Mouse (Mus musculus) MEL (cell line): ENCODE results near the gene Rpl37. TPM values are rescaled to one million over a fixed set of nuclear protein-coding genes. Genes with fewer than 3 reads are reported as not detected.

Experiments used
- DNase-seq: peaks from one replicate; pipeline ENCODE4 v3.0.0; 2011; ENCODE audit warnings: low read depth, low spot score
- H3K27ac ChIP-seq: 2 replicates; pipeline ENCODE4 v1.5.1; 2012; ENCODE audit warnings: low read depth, mild to moderate bottlenecking, control low read depth, low read length, moderate library complexity; ENCODE audit not compliant: control insufficient read depth
- H3K27me3 ChIP-seq, 2 experiments: fragments of 150-350 bp in 1 of 2; sonication (generic) in 1 of 2; 2 replicates each; pipeline ENCODE4 v1.6.1; 2012; ENCODE audit warnings: low read length in 2 of 2, mild to moderate bottlenecking in 2 of 2, improper control_type of control experiment in 1 of 2, moderate library complexity in 1 of 2; ENCODE audit not compliant: insufficient read depth in 2 of 2, control insufficient read depth in 1 of 2
- H3K36me3 ChIP-seq, 2 experiments: 2 replicates each; pipeline ENCODE4 v1.6.1; 2012 to 2014; ENCODE audit warnings: low read length in 2 of 2, improper control_type of control experiment in 1 of 2, inconsistent platforms in 1 of 2, mild to moderate bottlenecking in 1 of 2; ENCODE audit not compliant: insufficient read depth in 2 of 2, control insufficient read depth in 1 of 2
- H3K4me1 ChIP-seq, 2 experiments: fragments of 150-350 bp in 1 of 2; sonication (generic) in 1 of 2; 2 replicates each; pipeline ENCODE4 v1.6.1; 2012; ENCODE audit warnings: low read length in 2 of 2, improper control_type of control experiment in 1 of 2, mild to moderate bottlenecking in 1 of 2; ENCODE audit not compliant: insufficient read depth in 2 of 2, control insufficient read depth in 1 of 2
- H3K4me3 ChIP-seq, 2 experiments: fragments of 150-350 bp in 1 of 2; sonication (generic) in 1 of 2; 2 replicates each; pipeline ENCODE4 v1.5.1; 2012; ENCODE audit warnings: low read depth in 2 of 2, low read length in 2 of 2, mild to moderate bottlenecking in 2 of 2, moderate library complexity in 2 of 2, control low read depth in 1 of 2, improper control_type of control experiment in 1 of 2; ENCODE audit not compliant: control insufficient read depth in 1 of 2, insufficient read depth in 1 of 2
- H3K79me2 ChIP-seq: 2 replicates; pipeline ENCODE4 v1.6.1; 2012; ENCODE audit warnings: mild to moderate bottlenecking, low read length, moderate library complexity; ENCODE audit not compliant: control insufficient read depth, poor library complexity, insufficient read depth
- H3K9ac ChIP-seq: 2 replicates; pipeline ENCODE4 v1.6.1; 2012; ENCODE audit warnings: low read depth, mild to moderate bottlenecking, control low read depth, low read length, moderate library complexity; ENCODE audit not compliant: control insufficient read depth, poor library complexity, severe bottlenecking
- H3K9me3 ChIP-seq: fragments of 150-350 bp; sonication (generic); replicated peaks from 2 replicates; pipeline ENCODE4 v1.6.1; 2012; ENCODE audit warnings: mild to moderate bottlenecking, low read length, improper control_type of control experiment, moderate library complexity; ENCODE audit not compliant: insufficient read depth
- BHLHE40 ChIP-seq: IDR thresholded peaks from 2 replicates; pipeline ENCODE4 v1.6.1; 2012; ENCODE audit warnings: low read depth, mild to moderate bottlenecking, inconsistent platforms, low read length, improper control_type of control experiment, borderline replicate concordance
- CHD1 ChIP-seq: IDR thresholded peaks from 2 replicates; pipeline ENCODE4 v1.6.1; 2012; ENCODE audit warnings: low read depth, mild to moderate bottlenecking, inconsistent platforms, low read length, improper control_type of control experiment
- CHD2 ChIP-seq: IDR thresholded peaks from 2 replicates; pipeline ENCODE4 v1.6.1; 2011; ENCODE audit warnings: low read length, improper control_type of control experiment
- CTCF ChIP-seq, 3 experiments: IDR thresholded peaks in 2 of 3; conservative IDR thresholded peaks in 1 of 3; 2 replicates each; pipeline ENCODE4 v1.5.1; 2011 to 2012; ENCODE audit warnings: low read length in 3 of 3, low read depth in 2 of 3, mild to moderate bottlenecking in 2 of 3, improper control_type of control experiment in 1 of 3, inconsistent platforms in 1 of 3, mixed read lengths in 1 of 3, moderate library complexity in 1 of 3; ENCODE audit not compliant: control insufficient read depth in 1 of 3, insufficient read depth in 1 of 3, poor library complexity in 1 of 3, severe bottlenecking in 1 of 3
- ELF1 ChIP-seq: IDR thresholded peaks from 2 replicates; pipeline ENCODE4 v1.6.1; 2014; ENCODE audit warnings: low read depth, mild to moderate bottlenecking, inconsistent platforms, low read length, improper control_type of control experiment, moderate library complexity
- EP300 ChIP-seq, 2 experiments: IDR thresholded peaks; 2 replicates each; pipeline ENCODE4 v1.6.1; 2011; ENCODE audit warnings: improper control_type of control experiment in 2 of 2, low read length in 2 of 2, low read depth in 1 of 2, mild to moderate bottlenecking in 1 of 2
- ETS1 ChIP-seq: IDR thresholded peaks from 2 replicates; pipeline ENCODE4 v1.6.1; 2012; ENCODE audit warnings: low read depth, mild to moderate bottlenecking, inconsistent platforms, low read length, improper control_type of control experiment, moderate library complexity
- JUND ChIP-seq: IDR thresholded peaks from 2 replicates; pipeline ENCODE4 v1.6.1; 2011; ENCODE audit warnings: low read depth, mild to moderate bottlenecking, improper control_type of control experiment, low read length
- KAT2A ChIP-seq: conservative IDR thresholded peaks from 2 replicates; pipeline ENCODE4 v1.6.1; 2012; ENCODE audit warnings: low read depth, low read length, improper control_type of control experiment, inconsistent platforms
- MAX ChIP-seq: IDR thresholded peaks from 2 replicates; pipeline ENCODE4 v1.6.1; 2011; ENCODE audit warnings: low read length, improper control_type of control experiment
- MAZ ChIP-seq: IDR thresholded peaks from 2 replicates; pipeline ENCODE4 v1.6.1; 2012; ENCODE audit warnings: low read depth, mild to moderate bottlenecking, inconsistent platforms, low read length, improper control_type of control experiment
- MYB ChIP-seq: IDR thresholded peaks from 2 replicates; pipeline ENCODE4 v1.6.1; 2011; ENCODE audit warnings: mild to moderate bottlenecking, low read depth, low read length, improper control_type of control experiment
- MYC ChIP-seq: IDR thresholded peaks from 2 replicates; pipeline ENCODE4 v1.6.1; 2011; ENCODE audit warnings: low read depth, mild to moderate bottlenecking, low read length, improper control_type of control experiment, moderate library complexity
- NELFE ChIP-seq: IDR thresholded peaks from 2 replicates; pipeline ENCODE4 v1.6.1; 2011; ENCODE audit warnings: low read depth, low read length, improper control_type of control experiment
- POLR2A ChIP-seq, 2 experiments: IDR thresholded peaks; 2 replicates each; pipeline ENCODE4 v1.6.1; 2011 to 2012; ENCODE audit warnings: low read length in 2 of 2, mild to moderate bottlenecking in 2 of 2, control low read depth in 1 of 2, improper control_type of control experiment in 1 of 2, low read depth in 1 of 2, moderate library complexity in 1 of 2; ENCODE audit not compliant: control insufficient read depth in 1 of 2, insufficient read depth in 1 of 2, poor library complexity in 1 of 2
- POLR2AphosphoS2 ChIP-seq: IDR thresholded peaks from 2 replicates; pipeline ENCODE4 v1.6.1; 2011; ENCODE audit warnings: low read length, improper control_type of control experiment
- RAD21 ChIP-seq: IDR thresholded peaks from 2 replicates; pipeline ENCODE4 v1.6.1; 2011; ENCODE audit warnings: mild to moderate bottlenecking, low read depth, low read length, improper control_type of control experiment
- RCOR1 ChIP-seq: IDR thresholded peaks from 2 replicates; pipeline ENCODE4 v1.6.1; 2012; ENCODE audit warnings: low read depth, mild to moderate bottlenecking, inconsistent platforms, low read length, improper control_type of control experiment
- SIN3A ChIP-seq: IDR thresholded peaks from 2 replicates; pipeline ENCODE4 v1.6.1; 2012; ENCODE audit warnings: low read length, improper control_type of control experiment, inconsistent platforms
- SMC3 ChIP-seq: IDR thresholded peaks from 2 replicates; pipeline ENCODE4 v1.6.1; 2011; ENCODE audit warnings: low read depth, low read length, improper control_type of control experiment
- TCF12 ChIP-seq: IDR thresholded peaks from 2 replicates; pipeline ENCODE4 v1.6.1; 2014; ENCODE audit warnings: low read depth, mild to moderate bottlenecking, inconsistent platforms, low read length, improper control_type of control experiment, moderate library complexity
- UBTF ChIP-seq: IDR thresholded peaks from 2 replicates; pipeline ENCODE4 v1.6.1; 2012; ENCODE audit warnings: low read depth, mild to moderate bottlenecking, inconsistent platforms, low read length, improper control_type of control experiment, moderate library complexity, borderline replicate concordance; ENCODE audit not compliant: insufficient read depth
- ZKSCAN1 ChIP-seq: IDR thresholded peaks from 2 replicates; pipeline ENCODE4 v1.6.1; 2012; ENCODE audit warnings: low read depth, mild to moderate bottlenecking, inconsistent platforms, low read length, improper control_type of control experiment, moderate library complexity
- polyA plus RNA-seq, 2 experiments: library from polyadenylated mRNA; stranded (reverse) in 1 of 2; unstranded in 1 of 2; fragments of >175 nt in 1 of 2; fragments of >200 nt in 1 of 2; gene quantifications; 2 replicates each; pipeline versions ENCODE4 v1.2.1 to v1.2.4; 2012; ENCODE audit warnings: low replicate concordance in 2 of 2, low read depth in 1 of 2; ENCODE audit not compliant: insufficient read length in 2 of 2, insufficient read depth in 1 of 2, missing spikeins in 1 of 2
- total RNA-seq: library from RNA; depleted of rRNA; stranded (reverse); fragments of 300-350 nt; gene quantifications from 2 replicates; pipeline ENCODE4 v1.2.3, GENCODE M21; 2012

Gene Rpl37
- total and polyA plus RNA-seq, 3 experiments = 923 to 1,669 (median 1,012) TPM

DNA sequence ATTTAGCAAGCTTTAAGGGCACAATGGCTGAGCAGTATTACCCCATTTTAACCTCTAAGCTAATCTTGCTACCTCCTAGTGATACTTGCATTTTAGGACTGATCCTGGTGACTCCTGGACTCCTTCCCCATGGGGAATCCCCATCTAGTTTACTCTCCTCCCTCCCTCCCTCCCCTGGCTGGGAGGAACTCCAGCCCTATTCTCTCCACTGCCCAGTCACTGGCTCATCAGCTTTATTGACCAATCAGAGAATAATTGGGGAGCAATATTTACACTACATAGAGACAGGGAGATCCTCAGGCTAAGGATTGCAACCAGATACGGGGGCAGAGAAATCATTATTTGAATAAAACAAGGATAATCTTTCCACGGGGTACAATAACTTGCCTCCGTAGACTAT lies 17.7 kb downstream of the Rpl37 start:
- peaks cover 12 to 25% of the 10 kb centered on the region in 2 experiments for H3K4me1 ChIP-seq
- H3K27ac ChIP-seq = no peak overlapping the region
- no peak overlapping the region for H3K4me3 ChIP-seq
- H3K27me3 ChIP-seq = no peaks in the 10 kb centered on the region
- no peaks in the 10 kb centered on the region for H3K9me3 ChIP-seq
- DNase-seq = no peak
- H3K79me2 ChIP-seq = no peaks in the 10 kb centered on the region
- H3K9ac ChIP-seq = no peak overlapping the region
- TF ChIP-seq RAD21 (no peak), MYB (no peak), POLR2AphosphoS2 (no peak), ELF1 (no peak), ZKSCAN1 (no peak), KAT2A (no peak), SMC3 (no peak), ETS1 (no peak), MAX (no peak), EP300 (IDR thresholded peaks at IDR 0.05; ENCODE audit: low read depth in 1 of 2, low read length in 2 of 2) (no peak), RCOR1 (no peak), POLR2A (IDR thresholded peaks at IDR 0.05; ENCODE audit: control insufficient read depth in 1 of 2, insufficient read depth in 1 of 2, low read depth in 1 of 2, low read length in 2 of 2, poor library complexity in 1 of 2) (no peak), UBTF (no peak), NELFE (no peak), BHLHE40 (no peak), MYC (no peak), MAZ (no peak), CHD2 (no peak)
- H3K36me3 ChIP-seq = peaks cover 0 to 32% of the 10 kb centered on the region in 2 experiments; a peak in 2 of 4 replicates

DNA sequence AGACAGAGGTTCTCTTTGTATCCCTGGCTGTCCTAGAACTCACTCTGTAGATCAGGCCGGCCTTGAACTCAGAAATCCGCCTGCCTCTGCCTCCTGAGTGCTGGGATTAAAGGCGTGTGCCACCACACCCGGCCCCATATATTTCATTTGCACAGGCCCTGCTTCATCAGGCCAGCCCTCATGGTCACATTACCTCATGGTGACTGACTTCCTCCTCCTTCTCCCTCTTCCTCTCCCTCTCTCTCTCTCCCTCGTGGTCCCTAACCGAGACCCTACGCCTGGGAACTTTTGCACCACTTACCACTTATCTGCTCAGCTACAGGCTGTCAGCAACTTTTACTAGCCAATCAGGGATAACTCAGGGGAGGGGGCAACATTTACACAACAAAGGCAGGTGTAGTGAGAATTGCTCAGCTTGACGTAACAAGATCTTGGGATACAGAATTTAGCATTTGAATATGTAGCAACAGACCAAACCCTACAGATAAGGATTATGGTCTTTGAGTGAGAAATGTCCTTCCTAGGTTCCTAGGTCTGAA lies 18.6 kb downstream of the Rpl37 start:
- TF ChIP-seq KAT2A (no peak), CTCF (IDR thresholded peaks at IDR 0.05 in 2 of 3, conservative IDR thresholded peaks at IDR 0.05 in 1 of 3; ENCODE audit: control insufficient read depth in 1 of 3, insufficient read depth in 1 of 3, low read depth in 2 of 3, low read length in 3 of 3, poor library complexity in 1 of 3, severe bottlenecking in 1 of 3) (no peak), MYC (no peak), CHD2 (no peak), JUND (no peak), TCF12 (no peak), CHD1 (no peak), SIN3A (no peak)
- no peak overlapping the region for H3K4me3 ChIP-seq
- H3K27ac ChIP-seq = no peak overlapping the region
- no peaks in the 10 kb centered on the region for H3K27me3 ChIP-seq
- DNase-seq = no peak
- H3K4me1 ChIP-seq = peaks cover 17 to 21% of the 10 kb centered on the region in 2 experiments
- no peaks in the 10 kb centered on the region for H3K9me3 ChIP-seq
- H3K36me3 ChIP-seq = peaks cover 0 to 31% of the 10 kb centered on the region in 2 experiments; a peak in 2 of 4 replicates
- H3K79me2 ChIP-seq = no peaks in the 10 kb centered on the region
- no peak overlapping the region for H3K9ac ChIP-seq
